Mouse (Mus musculus): Measurements from ENCODE around the gene Tcp10c.
"Not testable (repeated sequence)": the region's sequence is repeated elsewhere in the genome, so short reads cannot be mapped to it uniquely, and the experiment has no call there.

Gene Tcp10c

GRCm38 (mm10) chr17:13407621-13408256, 53.4 kb downstream of the Tcp10c start:
- H3K4me1 ChIP-seq (replicated peaks; ENCODE audit: low read depth, low read length); H3K27me3 ChIP-seq (ENCODE audit: insufficient read depth, low read length); H3K4me3 ChIP-seq (replicated peaks; ENCODE audit: low read length); H3K36me3 ChIP-seq (ENCODE audit: insufficient read depth, low read length); H3K9me3 ChIP-seq (ENCODE audit: low read length): not testable (repeated sequence)

- H3K4me1 ChIP-seq (replicated peaks; ENCODE audit: low read depth, low read length); H3K27me3 ChIP-seq (ENCODE audit: insufficient read depth, low read length); H3K4me3 ChIP-seq (replicated peaks; ENCODE audit: low read length); H3K9me3 ChIP-seq (ENCODE audit: low read length); H3K36me3 ChIP-seq (ENCODE audit: insufficient read depth, low read length): not testable (repeated sequence)
Observed at GRCm38 (mm10) chr17:13408257-13408633, 53.9 kb downstream of the Tcp10c start.

GRCm38 (mm10) chr17:13421022-13421591, 66.7 kb downstream of the Tcp10c start:
- H3K36me3 ChIP-seq (ENCODE audit: insufficient read depth, low read length); H3K4me3 ChIP-seq (replicated peaks; ENCODE audit: low read length); H3K9me3 ChIP-seq (ENCODE audit: low read length); H3K27me3 ChIP-seq (ENCODE audit: insufficient read depth, low read length); H3K4me1 ChIP-seq (replicated peaks; ENCODE audit: low read depth, low read length): not testable (repeated sequence)

GRCm38 (mm10) chr17:13422638-13423037, 68.3 kb downstream of the Tcp10c start:
- not testable (repeated sequence) for H3K4me1 ChIP-seq (replicated peaks; ENCODE audit: low read depth, low read length); H3K27me3 ChIP-seq (ENCODE audit: insufficient read depth, low read length); H3K4me3 ChIP-seq (replicated peaks; ENCODE audit: low read length); H3K9me3 ChIP-seq (ENCODE audit: low read length); H3K36me3 ChIP-seq (ENCODE audit: insufficient read depth, low read length)

GRCm38 (mm10) chr17:13423373-13424024, 69.1 kb downstream of the Tcp10c start:
- H3K4me1 ChIP-seq (replicated peaks; ENCODE audit: low read depth, low read length); H3K36me3 ChIP-seq (ENCODE audit: insufficient read depth, low read length); H3K9me3 ChIP-seq (ENCODE audit: low read length); H3K27me3 ChIP-seq (ENCODE audit: insufficient read depth, low read length); H3K4me3 ChIP-seq (replicated peaks; ENCODE audit: low read length): not testable (repeated sequence)

DNA sequence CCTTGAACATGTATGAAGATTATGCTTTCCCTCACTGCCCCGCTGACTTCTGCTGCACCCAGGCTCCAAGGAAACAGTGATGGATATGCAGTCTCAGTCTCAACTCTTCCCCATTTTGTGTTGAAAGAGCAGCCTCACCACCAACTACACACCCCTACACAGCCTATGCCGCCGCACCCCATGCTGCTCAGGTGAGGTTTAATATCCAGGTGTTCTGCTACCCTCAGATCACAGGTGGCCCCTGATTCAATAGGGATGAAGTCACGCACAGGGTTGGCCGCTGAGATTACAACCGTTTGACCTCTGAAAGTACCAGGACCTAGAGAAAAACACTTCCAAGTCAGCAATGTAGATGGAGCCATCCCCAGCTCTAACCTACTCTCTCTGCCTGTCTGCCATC, 69.9 kb downstream of the Tcp10c start:
- not testable (repeated sequence) for H3K36me3 ChIP-seq (ENCODE audit: insufficient read depth, low read length); H3K4me3 ChIP-seq (replicated peaks; ENCODE audit: low read length); H3K9me3 ChIP-seq (ENCODE audit: low read length); H3K27me3 ChIP-seq (ENCODE audit: insufficient read depth, low read length); H3K4me1 ChIP-seq (replicated peaks; ENCODE audit: low read depth, low read length)

DNA sequence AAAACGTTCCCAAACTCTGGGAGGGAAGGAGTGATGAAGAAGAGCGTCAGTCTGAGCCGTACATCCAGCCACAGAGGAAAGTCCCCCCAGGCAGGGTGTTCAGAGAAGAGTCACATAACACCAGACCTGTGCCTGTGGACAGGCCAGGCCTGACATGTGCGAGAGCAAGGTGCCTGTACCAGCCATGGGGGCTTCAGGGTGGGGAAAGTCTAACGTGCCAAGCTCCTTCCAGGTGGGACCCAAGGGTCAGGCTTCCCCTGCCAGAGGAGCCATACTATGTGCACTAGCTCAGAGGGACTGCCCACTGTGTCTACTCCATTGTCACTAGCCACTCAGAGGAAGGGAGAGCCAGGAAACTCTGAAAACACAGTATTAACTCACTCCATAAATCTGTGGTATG, 71.3 kb downstream of the Tcp10c start:
- not testable (repeated sequence) for H3K4me3 ChIP-seq (replicated peaks; ENCODE audit: low read length); H3K9me3 ChIP-seq (ENCODE audit: low read length); H3K4me1 ChIP-seq (replicated peaks; ENCODE audit: low read depth, low read length); H3K27me3 ChIP-seq (ENCODE audit: insufficient read depth, low read length); H3K36me3 ChIP-seq (ENCODE audit: insufficient read depth, low read length)

DNA sequence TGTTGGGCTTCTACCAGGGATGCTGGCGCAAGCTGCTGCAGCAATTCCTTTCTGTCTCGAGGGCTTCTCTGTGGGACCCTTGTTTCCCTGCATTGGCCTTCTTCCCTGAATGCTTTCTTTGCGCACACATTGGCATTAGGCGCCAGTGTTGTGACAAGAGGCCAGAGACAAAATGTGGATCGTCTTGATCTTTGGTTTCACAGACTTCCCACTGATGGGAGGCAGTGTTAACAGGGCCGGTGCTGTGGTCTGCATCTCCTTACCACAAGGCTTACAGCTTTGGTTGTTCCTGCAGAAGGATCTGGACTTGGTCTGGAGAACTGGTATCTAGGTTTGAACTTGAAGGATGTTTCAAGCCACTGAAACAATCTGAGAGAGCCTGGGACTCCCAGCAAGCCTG, 72.1 kb downstream of the Tcp10c start:
- H3K9me3 ChIP-seq (ENCODE audit: low read length); H3K4me3 ChIP-seq (replicated peaks; ENCODE audit: low read length); H3K4me1 ChIP-seq (replicated peaks; ENCODE audit: low read depth, low read length); H3K27me3 ChIP-seq (ENCODE audit: insufficient read depth, low read length); H3K36me3 ChIP-seq (ENCODE audit: insufficient read depth, low read length): not testable (repeated sequence)
